Mouse (Mus musculus): Measurements from ENCODE around the gene Ntf3.
A peak's percentile ranks its signal among the peaks of the same experiment; 100 is the strongest.

Ntf3 gene

GRCm38 (mm10) chr6:126159279-126160066, 7.2 kb downstream of the Ntf3 start:
- no peak for DNase-seq (ENCODE audit: extremely low spot score)

DNA sequence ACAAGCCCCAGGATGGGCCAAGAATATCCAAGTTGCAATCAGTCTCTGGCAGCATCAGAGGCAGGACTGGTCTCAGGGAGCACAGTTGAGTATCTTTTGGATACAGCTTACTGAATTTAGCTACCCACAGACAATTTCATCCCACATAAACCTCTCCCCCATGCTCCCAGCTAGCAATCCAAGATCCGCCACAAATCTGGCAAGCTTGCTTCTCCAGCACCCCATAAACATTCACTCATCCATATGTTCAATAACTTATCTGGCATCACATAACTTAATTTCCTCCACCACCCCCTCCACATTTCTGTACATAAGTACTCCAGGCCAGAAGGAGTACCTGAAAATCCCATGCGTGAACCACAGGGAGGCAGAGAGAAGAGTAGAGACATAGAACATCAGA, 10.8 kb downstream of the Ntf3 start:
- no peak for DNase-seq (ENCODE audit: extremely low spot score)

DNA sequence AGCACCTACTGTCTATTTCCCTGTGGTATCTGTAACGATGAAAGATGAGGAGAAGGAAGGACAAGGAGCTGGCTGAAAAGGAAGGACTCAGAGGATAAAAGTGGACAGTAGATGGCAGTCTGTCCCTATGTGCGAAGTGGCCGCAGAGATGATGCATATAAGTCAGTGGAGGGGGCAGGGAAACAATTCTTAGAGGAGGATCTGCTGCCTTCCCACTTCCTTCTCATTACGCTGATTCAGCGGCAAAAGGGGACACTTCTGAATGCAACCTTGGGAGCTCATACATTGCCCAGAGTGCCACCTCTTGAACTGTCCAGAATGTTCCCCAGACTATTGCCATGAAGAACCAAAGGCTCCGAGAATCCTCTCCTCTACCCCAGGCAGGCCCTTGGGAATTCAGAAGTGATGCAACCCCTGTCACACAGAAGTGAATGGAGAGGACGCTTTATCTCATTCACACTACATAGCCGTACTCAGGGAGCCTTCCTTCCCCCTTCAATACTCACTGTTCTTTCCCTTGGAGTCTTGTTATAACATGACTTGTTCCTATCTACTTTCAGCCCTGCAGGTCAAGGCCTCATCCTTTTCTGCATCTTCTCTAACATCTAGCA, 12.2 kb downstream of the Ntf3 start:
- DNase-seq (ENCODE audit: extremely low spot score) = peak; percentile 43

DNA sequence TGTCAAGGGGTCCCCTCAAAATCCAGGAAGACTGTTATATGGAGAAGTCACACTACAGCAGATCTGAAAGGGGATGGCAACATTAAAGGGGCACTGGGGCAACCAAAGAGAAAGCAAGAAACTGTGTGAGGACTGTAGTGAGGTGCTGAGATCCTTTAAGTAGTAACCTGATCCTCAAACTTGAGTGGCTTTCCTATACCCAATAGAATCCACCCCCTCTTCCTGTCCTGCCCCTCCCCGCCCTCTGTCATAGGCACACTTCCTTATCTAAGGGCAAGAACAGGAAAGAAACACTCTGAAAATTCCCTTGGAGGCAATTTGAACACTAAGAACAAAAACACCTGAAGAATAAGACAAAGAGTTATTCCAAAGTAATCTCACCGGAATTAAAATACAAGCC, 13.6 kb downstream of the Ntf3 start:
- DNase-seq (ENCODE audit: extremely low spot score) = no peak

- DNase-seq (ENCODE audit: extremely low spot score) = no peak
These were observed 23.1 kb downstream of the Ntf3 start for GRCm38 (mm10) chr6:126143659-126144058.

GRCm38 (mm10) chr6:126142741-126143140, 24.0 kb downstream of the Ntf3 start:
- DNase-seq (ENCODE audit: extremely low spot score) = no peak

GRCm38 (mm10) chr6:126142021-126142554, 24.6 kb downstream of the Ntf3 start:
- no peak for DNase-seq (ENCODE audit: extremely low spot score)

DNA sequence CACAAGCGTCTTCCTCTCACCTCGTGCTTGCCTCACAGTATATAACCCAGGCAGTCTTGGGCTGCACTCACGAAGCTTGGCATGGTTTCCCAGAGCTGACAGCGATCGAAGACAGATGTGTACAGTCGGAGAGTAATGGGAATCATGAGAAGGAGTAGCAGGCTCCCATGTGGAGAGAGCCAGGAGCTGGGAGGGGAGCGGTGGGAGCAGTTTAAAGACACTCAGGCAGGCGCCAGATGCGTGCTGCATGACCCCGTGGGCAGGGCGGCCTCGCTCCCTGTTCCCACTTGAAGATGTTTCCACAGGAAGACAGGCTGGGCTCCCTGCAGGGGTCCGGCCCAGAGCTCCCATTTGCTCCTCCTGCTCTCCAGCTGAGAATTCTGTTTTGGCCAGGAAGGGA, 25.2 kb downstream of the Ntf3 start:
- no peak for DNase-seq (ENCODE audit: extremely low spot score)

DNA sequence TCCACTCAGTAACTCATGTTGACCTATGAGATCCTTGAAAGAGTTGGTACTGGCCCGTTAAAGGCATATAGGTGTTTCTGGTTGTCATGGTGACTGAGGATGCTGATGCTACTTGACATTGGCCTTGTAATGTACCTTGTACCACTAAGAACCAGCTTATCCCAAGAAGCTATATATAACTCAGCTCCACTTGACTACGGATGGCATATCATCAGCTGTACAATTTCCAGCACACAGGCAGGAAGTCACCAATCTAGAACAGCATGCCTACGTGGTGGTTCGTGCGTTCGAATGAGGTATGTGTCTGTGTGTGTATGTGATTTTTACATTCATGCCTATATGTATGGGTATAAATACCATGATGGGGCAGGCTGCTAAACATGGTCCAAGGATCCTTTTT, 25.7 kb downstream of the Ntf3 start:
- DNase-seq (ENCODE audit: extremely low spot score) = no peak

DNA sequence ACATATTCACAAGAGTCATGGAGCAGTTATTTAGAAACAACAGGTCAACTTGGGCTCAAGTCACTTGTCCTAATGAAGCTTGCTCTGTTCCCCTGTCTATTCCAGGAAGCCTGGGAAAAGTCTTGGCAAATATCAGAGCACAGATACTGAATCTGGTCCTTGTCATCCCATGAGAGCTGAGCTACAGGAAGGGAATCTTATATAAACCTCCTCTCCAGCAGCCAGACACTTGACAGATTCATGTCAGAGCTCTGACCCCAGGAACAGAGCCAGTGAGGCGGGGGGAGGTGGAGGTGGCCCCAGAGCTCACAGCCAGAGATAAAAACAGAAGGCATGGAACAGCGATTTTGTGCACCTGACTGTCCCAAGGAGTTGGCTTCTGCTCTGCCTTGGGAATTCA, 26.3 kb downstream of the Ntf3 start:
- no peak for DNase-seq (ENCODE audit: extremely low spot score)

DNA sequence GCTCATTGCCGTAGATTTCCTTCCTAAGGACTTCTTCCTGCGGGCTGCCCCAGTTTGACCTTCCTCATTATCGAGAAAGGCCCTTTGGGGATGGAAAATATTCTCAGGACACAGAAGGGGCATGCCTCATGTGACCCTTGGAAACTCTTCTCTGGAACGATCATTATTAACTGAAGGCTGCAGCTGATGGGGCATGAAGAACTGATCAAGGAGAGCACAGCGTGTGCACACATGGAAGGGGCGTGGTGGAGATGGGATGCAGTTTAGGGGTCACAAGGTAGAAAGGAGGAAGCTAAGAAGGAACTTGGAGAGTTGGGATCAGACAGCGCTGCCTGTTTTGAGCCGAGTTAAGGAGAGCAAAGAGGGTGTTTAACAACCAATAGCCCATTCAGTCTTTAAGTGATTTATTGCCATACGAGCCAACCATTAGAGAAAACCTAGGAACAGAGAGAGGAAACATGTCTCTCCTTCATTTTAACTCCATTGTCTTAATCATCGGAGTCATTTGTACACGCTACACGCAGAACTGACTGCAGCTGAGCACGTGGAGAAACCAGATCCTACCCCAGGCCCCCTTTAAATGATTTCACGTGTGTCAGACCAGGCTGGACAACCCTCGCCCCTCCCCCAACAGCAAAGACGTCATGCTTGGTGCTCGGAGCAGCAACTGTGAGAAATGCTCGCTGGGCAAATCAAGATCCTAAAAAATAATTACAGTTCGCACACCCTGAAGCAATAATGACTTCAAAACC, 32.4 kb downstream of the Ntf3 start:
- DNase-seq (ENCODE audit: extremely low spot score) = peak; percentile 29

- no peak for DNase-seq (ENCODE audit: extremely low spot score)
These were observed 38.5 kb downstream of the Ntf3 start for GRCm38 (mm10) chr6:126128238-126128637.

DNA sequence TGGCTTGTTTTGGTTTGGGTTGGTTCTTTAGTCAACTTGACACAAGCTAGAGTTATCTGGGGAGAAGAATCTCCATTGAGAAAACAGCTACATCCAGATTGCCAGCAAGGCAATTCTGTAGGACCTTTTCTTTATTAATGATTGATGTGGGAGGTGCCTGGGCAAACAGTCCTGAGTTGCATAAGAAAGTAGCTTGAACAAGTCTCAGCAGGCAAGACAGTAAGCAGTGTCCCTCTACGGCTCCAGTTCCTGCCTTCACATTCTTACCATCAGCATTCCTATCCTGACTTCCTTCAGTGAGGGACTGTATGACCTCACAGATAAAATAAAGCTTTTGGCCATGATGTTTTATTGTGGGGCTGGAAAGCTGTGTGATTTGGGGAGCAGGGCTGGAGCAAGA, 48.5 kb downstream of the Ntf3 start:
- DNase-seq (ENCODE audit: extremely low spot score) = no peak

DNA sequence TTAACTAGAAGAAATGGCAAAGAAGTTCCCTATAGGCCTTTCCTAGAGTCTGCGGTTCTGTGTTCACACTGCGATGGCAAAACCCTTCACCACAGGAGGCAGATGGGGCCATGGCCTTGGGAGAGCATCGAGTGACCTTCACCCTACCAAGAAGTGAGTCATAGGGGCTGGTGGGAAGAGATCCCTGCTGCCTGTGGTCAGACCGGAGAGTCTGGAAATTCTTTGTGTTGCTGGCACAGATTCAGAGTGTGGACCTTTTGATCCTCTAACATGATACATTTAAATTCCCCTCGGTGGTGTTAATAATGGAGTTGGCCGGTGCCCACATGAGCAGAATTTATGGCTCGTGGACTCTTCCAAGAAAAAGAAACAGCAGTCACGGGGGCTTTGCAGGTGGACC, 49.5 kb downstream of the Ntf3 start:
- no peak for DNase-seq (ENCODE audit: extremely low spot score)

DNA sequence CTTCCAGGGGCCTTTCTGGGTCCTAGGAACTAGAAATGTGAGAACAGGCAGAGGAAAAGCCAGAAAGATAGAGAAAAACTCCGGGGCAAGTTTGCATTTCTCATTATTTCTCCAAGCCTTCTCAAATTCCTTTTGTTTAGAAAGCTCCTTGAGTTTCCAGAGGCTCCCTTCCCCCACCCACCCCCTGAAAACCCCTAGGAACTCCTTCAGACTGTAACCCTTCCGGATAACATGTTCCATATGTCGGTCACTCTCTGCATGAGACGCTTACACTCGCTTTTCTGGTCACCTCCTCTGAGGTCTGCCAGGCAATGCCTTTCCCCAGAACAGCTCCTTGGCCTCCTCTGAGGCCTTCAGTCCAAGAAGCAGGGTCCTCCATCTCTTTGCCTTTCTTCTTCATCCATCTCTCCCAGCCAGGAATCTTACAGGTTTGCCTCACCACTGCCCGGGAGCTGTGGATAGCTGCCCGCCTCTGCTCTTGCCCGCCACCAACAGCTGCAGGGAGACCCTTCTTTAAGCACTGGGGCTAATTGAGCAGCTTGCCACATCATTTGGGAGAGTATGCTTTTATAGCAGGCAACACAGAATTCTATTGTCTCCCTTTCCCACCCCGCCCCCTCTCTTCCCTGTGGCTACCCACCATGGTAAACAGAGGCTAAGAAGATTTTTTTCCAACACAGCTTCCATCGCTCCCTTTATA, 51.6 kb downstream of the Ntf3 start:
- peak; percentile 46 for DNase-seq (ENCODE audit: extremely low spot score)

DNA sequence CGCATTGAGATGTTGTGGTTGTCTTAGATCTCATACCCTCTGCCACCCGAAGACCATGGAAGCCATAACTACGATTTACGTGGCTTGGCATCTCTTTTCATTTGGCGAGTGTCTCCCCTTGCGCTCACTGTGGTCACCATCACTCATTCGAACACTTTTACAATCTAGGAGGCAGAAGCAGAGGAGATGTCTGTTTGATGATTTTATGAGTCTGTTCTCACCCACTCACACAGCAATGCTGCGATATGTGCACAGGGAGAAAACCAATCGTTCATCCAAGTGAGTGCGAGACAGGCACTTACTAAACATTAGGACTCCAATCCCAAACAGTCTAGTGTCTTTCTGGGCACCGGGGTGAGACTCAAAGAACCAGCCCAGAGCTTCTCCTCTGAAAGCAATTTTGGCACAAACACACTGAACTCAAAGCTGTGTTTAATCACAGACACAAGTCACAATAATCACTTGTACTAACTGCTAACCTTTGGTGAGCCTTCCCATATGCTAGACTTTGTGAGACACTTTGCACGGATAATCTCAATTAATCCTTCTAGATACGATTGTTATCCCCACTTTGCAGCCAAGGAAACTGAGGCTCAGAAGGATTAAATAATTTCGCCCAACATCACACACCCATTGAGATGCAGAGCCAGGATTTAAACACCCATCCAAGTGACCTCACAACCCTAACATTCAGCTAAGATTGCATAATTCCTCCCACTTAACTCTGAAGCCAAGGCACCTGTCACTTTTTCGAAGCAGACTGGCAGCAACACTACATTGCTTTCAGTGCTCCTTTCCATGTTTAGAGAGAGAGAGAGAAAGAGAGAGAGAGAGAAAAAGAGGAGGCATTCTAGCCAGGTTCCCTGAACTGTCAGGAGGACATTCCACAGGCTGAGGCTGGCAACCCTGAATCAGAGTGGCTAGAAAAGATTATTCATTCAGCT, 55.5 kb downstream of the Ntf3 start:
- no peak for DNase-seq (ENCODE audit: extremely low spot score)

DNA sequence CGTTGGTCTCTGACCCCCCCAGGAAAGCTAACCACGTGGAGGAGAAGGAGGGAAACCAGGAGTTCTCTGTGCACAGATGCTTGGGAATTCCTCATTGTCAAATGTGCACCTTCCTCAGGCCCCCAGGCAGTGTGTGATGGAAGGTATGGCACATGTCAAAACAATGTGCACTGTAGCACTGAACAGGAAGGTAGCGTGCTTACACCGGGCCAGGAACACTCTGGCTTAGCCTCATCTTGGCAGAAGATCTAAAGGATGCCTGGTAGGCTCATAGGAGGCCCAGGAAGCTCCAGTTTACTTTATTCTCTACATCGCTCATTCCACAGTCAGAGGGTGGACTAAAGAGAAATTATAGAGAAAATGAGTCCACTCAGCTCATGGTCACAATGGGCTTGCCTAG, 57.5 kb downstream of the Ntf3 start:
- no peak for DNase-seq (ENCODE audit: extremely low spot score)

- no peak for DNase-seq (ENCODE audit: extremely low spot score)
These were observed 57.9 kb downstream of the Ntf3 start for GRCm38 (mm10) chr6:126108771-126109170.

GRCm38 (mm10) chr6:126107398-126107797, 59.3 kb downstream of the Ntf3 start:
- no peak for DNase-seq (ENCODE audit: extremely low spot score)

- DNase-seq (ENCODE audit: extremely low spot score) = no peak
These were observed 59.9 kb downstream of the Ntf3 start for GRCm38 (mm10) chr6:126106798-126107173.
